Mouse (Mus musculus): ENCODE data around the gene Whrn. TPM values are rescaled to one million over a fixed set of nuclear protein-coding genes. Genes with fewer than 3 reads are reported as not detected.

The Whrn gene
- polyA plus RNA-seq, 1 experiment: not detected

- TF ChIP-seq CTCF (IDR thresholded peaks at IDR 0.05; ENCODE audit: low read depth, low read length) (no peak), POLR2A (IDR thresholded peaks at IDR 0.05; ENCODE audit: borderline replicate concordance, low read depth, low read length) (no peak)
- no peaks in the 10 kb centered on the region for H3K4me1 ChIP-seq (ENCODE audit: control insufficient read depth, insufficient read depth, low read length)
- H3K27ac ChIP-seq (ENCODE audit: insufficient read depth, low read depth, low read length): no peak overlapping the region
Observed at GRCm38 (mm10) chr4:63483741-63484140, 12.1 kb downstream of the Whrn start.

GRCm38 (mm10) chr4:63480845-63481167, 15.0 kb downstream of the Whrn start:
- no peaks in the 10 kb centered on the region for H3K4me1 ChIP-seq (ENCODE audit: control insufficient read depth, insufficient read depth, low read length)
- H3K4me3 ChIP-seq (ENCODE audit: insufficient read depth, low read length): no peak overlapping the region
- no peak overlapping the region for H3K27ac ChIP-seq (ENCODE audit: insufficient read depth, low read depth, low read length)
- TF ChIP-seq CTCF (IDR thresholded peaks at IDR 0.05; ENCODE audit: low read depth, low read length) (no peak), POLR2A (IDR thresholded peaks at IDR 0.05; ENCODE audit: borderline replicate concordance, low read depth, low read length) (no peak)

More at GRCm38 (mm10) chr4:63483741-63484140, 12.1 kb downstream of the Whrn start:
- no peak overlapping the region for H3K4me3 ChIP-seq (ENCODE audit: insufficient read depth, low read length)

GRCm38 (mm10) chr4:63480098-63480844, 15.5 kb downstream of the Whrn start:
- H3K4me3 ChIP-seq (ENCODE audit: insufficient read depth, low read length): no peak overlapping the region
- peaks cover under 1% of the 10 kb centered on the region; the same call in 1 of the 2 replicates for H3K4me1 ChIP-seq (ENCODE audit: control insufficient read depth, insufficient read depth, low read length)
- no peak overlapping the region for H3K27ac ChIP-seq (ENCODE audit: insufficient read depth, low read depth, low read length)
- TF ChIP-seq POLR2A (IDR thresholded peaks at IDR 0.05; ENCODE audit: borderline replicate concordance, low read depth, low read length) (no peak), CTCF (IDR thresholded peaks at IDR 0.05; ENCODE audit: low read depth, low read length) (peak; percentile 95)

- TF ChIP-seq POLR2A (IDR thresholded peaks at IDR 0.05; ENCODE audit: borderline replicate concordance, low read depth, low read length) (no peak), CTCF (IDR thresholded peaks at IDR 0.05; ENCODE audit: low read depth, low read length) (no peak)
- Histone ChIP-seq H3K27ac (ENCODE audit: insufficient read depth, low read depth, low read length) (no peak overlapping the region), H3K4me3 (ENCODE audit: insufficient read depth, low read length) (no peak overlapping the region), H3K4me1 (ENCODE audit: control insufficient read depth, insufficient read depth, low read length) (peaks cover 7% of the 10 kb centered on the region; the same call in 1 of the 2 replicates)
Observed at GRCm38 (mm10) chr4:63478036-63478435, 17.8 kb downstream of the Whrn start.

GRCm38 (mm10) chr4:63476891-63477290, 18.9 kb downstream of the Whrn start:
- TF ChIP-seq CTCF (IDR thresholded peaks at IDR 0.05; ENCODE audit: low read depth, low read length) (no peak), POLR2A (IDR thresholded peaks at IDR 0.05; ENCODE audit: borderline replicate concordance, low read depth, low read length) (no peak)
- peaks cover 7% of the 10 kb centered on the region; the same call in 1 of the 2 replicates for H3K4me1 ChIP-seq (ENCODE audit: control insufficient read depth, insufficient read depth, low read length)
- no peak overlapping the region for H3K4me3 ChIP-seq (ENCODE audit: insufficient read depth, low read length)
- no peak overlapping the region for H3K27ac ChIP-seq (ENCODE audit: insufficient read depth, low read depth, low read length)

GRCm38 (mm10) chr4:63475208-63475607, 20.6 kb downstream of the Whrn start:
- H3K27ac ChIP-seq (ENCODE audit: insufficient read depth, low read depth, low read length): no peak overlapping the region
- peaks cover 7% of the 10 kb centered on the region; the same call in 1 of the 2 replicates for H3K4me1 ChIP-seq (ENCODE audit: control insufficient read depth, insufficient read depth, low read length)
- no peak for TF ChIP-seq CTCF (IDR thresholded peaks at IDR 0.05; ENCODE audit: low read depth, low read length)
- TF ChIP-seq POLR2A (IDR thresholded peaks at IDR 0.05; ENCODE audit: borderline replicate concordance, low read depth, low read length): no peak
- no peak overlapping the region for H3K4me3 ChIP-seq (ENCODE audit: insufficient read depth, low read length)

- Histone ChIP-seq H3K27ac (ENCODE audit: insufficient read depth, low read depth, low read length) (no peak overlapping the region), H3K4me1 (ENCODE audit: control insufficient read depth, insufficient read depth, low read length) (peaks cover 7% of the 10 kb centered on the region; the same call in 1 of the 2 replicates)
- TF ChIP-seq CTCF (IDR thresholded peaks at IDR 0.05; ENCODE audit: low read depth, low read length) (no peak), POLR2A (IDR thresholded peaks at IDR 0.05; ENCODE audit: borderline replicate concordance, low read depth, low read length) (no peak)
Observed at GRCm38 (mm10) chr4:63474439-63474838, 21.4 kb downstream of the Whrn start.

GRCm38 (mm10) chr4:63467338-63467737, 28.5 kb downstream of the Whrn start:
- TF ChIP-seq POLR2A (IDR thresholded peaks at IDR 0.05; ENCODE audit: borderline replicate concordance, low read depth, low read length) (no peak), CTCF (IDR thresholded peaks at IDR 0.05; ENCODE audit: low read depth, low read length) (no peak)
- Histone ChIP-seq H3K4me1 (ENCODE audit: control insufficient read depth, insufficient read depth, low read length) (no peaks in the 10 kb centered on the region), H3K27ac (ENCODE audit: insufficient read depth, low read depth, low read length) (no peak overlapping the region), H3K4me3 (ENCODE audit: insufficient read depth, low read length) (no peak overlapping the region)

More at GRCm38 (mm10) chr4:63474439-63474838, 21.4 kb downstream of the Whrn start:
- no peak overlapping the region for H3K4me3 ChIP-seq (ENCODE audit: insufficient read depth, low read length)

- Histone ChIP-seq H3K27ac (ENCODE audit: insufficient read depth, low read depth, low read length) (no peak overlapping the region), H3K4me3 (ENCODE audit: insufficient read depth, low read length) (no peak overlapping the region), H3K4me1 (ENCODE audit: control insufficient read depth, insufficient read depth, low read length) (no peaks in the 10 kb centered on the region)
- TF ChIP-seq CTCF (IDR thresholded peaks at IDR 0.05; ENCODE audit: low read depth, low read length) (no peak), POLR2A (IDR thresholded peaks at IDR 0.05; ENCODE audit: borderline replicate concordance, low read depth, low read length) (no peak)
Observed at GRCm38 (mm10) chr4:63466192-63466591, 29.6 kb downstream of the Whrn start.

- Histone ChIP-seq H3K4me1 (ENCODE audit: control insufficient read depth, insufficient read depth, low read length) (no peaks in the 10 kb centered on the region), H3K27ac (ENCODE audit: insufficient read depth, low read depth, low read length) (no peak overlapping the region), H3K4me3 (ENCODE audit: insufficient read depth, low read length) (no peak overlapping the region)
- no peak for TF ChIP-seq CTCF (IDR thresholded peaks at IDR 0.05; ENCODE audit: low read depth, low read length)
- no peak for TF ChIP-seq POLR2A (IDR thresholded peaks at IDR 0.05; ENCODE audit: borderline replicate concordance, low read depth, low read length)
Observed at GRCm38 (mm10) chr4:63460876-63461525, 34.8 kb downstream of the Whrn start.

Data from bone marrow macrophage, adult 2 months (primary cell).